Mouse (Mus musculus) CH12.LX (cell line): Measurements from ENCODE around the gene Iqsec3.

Experiments
- CHD1 ChIP-seq: IDR thresholded peaks from 2 replicates; pipeline ENCODE4 v1.6.1; 2012; ENCODE audit warnings: low read depth, low read length, improper control_type of control experiment, inconsistent platforms
- CTCF ChIP-seq, 2 experiments: IDR thresholded peaks in 1 of 2; conservative IDR thresholded peaks in 1 of 2; 2 replicates each; pipeline ENCODE4 v1.5.1; 2011 to 2012; ENCODE audit warnings: low read depth in 2 of 2, low read length in 2 of 2, improper control_type of control experiment in 1 of 2, inconsistent platforms in 1 of 2, mild to moderate bottlenecking in 1 of 2, moderate library complexity in 1 of 2
- HCFC1 ChIP-seq: IDR thresholded peaks from 2 replicates; pipeline ENCODE4 v1.6.1; 2012; ENCODE audit warnings: low read depth, mild to moderate bottlenecking, inconsistent platforms, low read length, improper control_type of control experiment
- MXI1 ChIP-seq: IDR thresholded peaks from 2 replicates; pipeline ENCODE4 v1.6.1; 2011; ENCODE audit warnings: mild to moderate bottlenecking, low read depth, low read length, improper control_type of control experiment
- POLR2AphosphoS2 ChIP-seq: IDR thresholded peaks from 2 replicates; pipeline ENCODE4 v1.6.1; 2011; ENCODE audit warnings: low read depth, low read length, improper control_type of control experiment
- RAD21 ChIP-seq: IDR thresholded peaks from 2 replicates; pipeline ENCODE4 v1.6.1; 2011; ENCODE audit warnings: low read depth, mild to moderate bottlenecking, low read length, improper control_type of control experiment, moderate library complexity
- TCF12 ChIP-seq: IDR thresholded peaks from 2 replicates; pipeline ENCODE4 v1.6.1; 2014; ENCODE audit warnings: low read depth, mild to moderate bottlenecking, inconsistent platforms, low read length, improper control_type of control experiment
- USF1 ChIP-seq: IDR thresholded peaks from 2 replicates; pipeline ENCODE4 v1.6.1; 2014; ENCODE audit warnings: low read depth, mild to moderate bottlenecking, inconsistent platforms, low read length, improper control_type of control experiment
- ZC3H11A ChIP-seq: IDR thresholded peaks from 2 replicates; pipeline ENCODE4 v1.6.1; 2012; ENCODE audit warnings: low read depth, mild to moderate bottlenecking, inconsistent platforms, low read length, improper control_type of control experiment

DNA sequence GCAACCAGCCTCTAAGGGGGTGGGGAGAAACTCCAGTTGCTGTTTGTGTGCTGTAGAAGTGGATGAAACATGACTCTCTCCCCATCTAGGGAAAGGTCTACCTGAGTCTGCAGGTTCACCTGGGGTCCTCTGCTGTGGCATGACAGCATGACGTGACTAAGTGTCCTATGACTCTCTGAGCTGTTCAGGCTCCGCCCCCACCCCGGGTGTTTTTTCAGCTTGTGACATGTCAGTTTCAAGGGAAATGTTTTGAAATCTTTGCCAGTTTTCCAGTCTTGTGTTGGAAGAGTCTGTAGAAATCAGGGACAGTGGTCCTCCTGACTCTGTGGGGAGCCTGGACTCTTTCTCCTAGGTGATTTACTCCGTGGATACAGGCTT, 135.0 kb downstream of the Iqsec3 start:
- TF ChIP-seq CHD1 (no peak), TCF12 (no peak), CTCF (conservative IDR thresholded peaks at IDR 0.05 in 1 of 2, IDR thresholded peaks at IDR 0.05 in 1 of 2; ENCODE audit: low read depth in 2 of 2, low read length in 2 of 2) (no peak), ZC3H11A (no peak), MXI1 (no peak), HCFC1 (no peak), USF1 (no peak), RAD21 (no peak), POLR2AphosphoS2 (no peak)
